Mouse (Mus musculus) heart, postnatal 0 days (tissue): ENCODE measurements around the gene Metrnl. TPM values are rescaled to one million over a fixed set of nuclear protein-coding genes. Genes with fewer than 3 reads are reported as not detected.

Experiments used
- ATAC-seq: fragments of 200-750 bp; cut with Nextera tagmentation; 2 replicates; pipeline ENCODE4 v1.8.0; 2017; ENCODE audit warnings: low read depth, moderate number of reproducible peaks, moderate library complexity; ENCODE audit not compliant: insufficient read depth
- DNase-seq: peaks from one replicate; pipeline ENCODE4 v3.0.0-alpha.2; 2016; ENCODE audit warnings: low spot score
- H3K27ac ChIP-seq: fragments of 300-500 bp; sonication (generic); 2 replicates; pipeline ENCODE4 v1.5.1; 2014; ENCODE audit warnings: low read depth, mild to moderate bottlenecking
- H3K27me3 ChIP-seq: fragments of 300-500 bp; sonication (generic); 2 replicates; pipeline ENCODE4 v1.6.1; 2014; ENCODE audit warnings: low read length, mixed read lengths; ENCODE audit not compliant: control insufficient read depth, insufficient read depth
- H3K36me3 ChIP-seq: fragments of 300-500 bp; sonication (generic); replicated peaks from 2 replicates; pipeline ENCODE4 v1.6.1; 2014; ENCODE audit warnings: low read length, mixed read lengths; ENCODE audit not compliant: control insufficient read depth, insufficient read depth
- H3K4me1 ChIP-seq: fragments of 300-500 bp; sonication (generic); 2 replicates; pipeline ENCODE4 v1.6.1; 2014; ENCODE audit warnings: antibody characterized with exemption; ENCODE audit not compliant: control insufficient read depth, insufficient read depth
- H3K4me2 ChIP-seq: fragments of 300-500 bp; sonication (generic); 2 replicates; pipeline ENCODE4 v1.6.1; 2014; ENCODE audit warnings: low read depth, mild to moderate bottlenecking, low read length, moderate library complexity
- H3K4me3 ChIP-seq: fragments of 300-500 bp; sonication (generic); 2 replicates; pipeline ENCODE4 v1.5.1; 2014; ENCODE audit warnings: low read depth, low read length
- H3K9ac ChIP-seq: fragments of 300-500 bp; sonication (generic); replicated peaks from 2 replicates; pipeline ENCODE4 v1.6.1; 2014; ENCODE audit warnings: low read depth, low read length, mixed read lengths
- H3K9me3 ChIP-seq: fragments of 300-500 bp; sonication (generic); replicated peaks from 2 replicates; pipeline ENCODE4 v1.6.1; 2016; ENCODE audit warnings: low read length; ENCODE audit not compliant: control insufficient read depth
- CTCF ChIP-seq: IDR thresholded peaks from 2 replicates; pipeline ENCODE4 v1.5.1; 2016; ENCODE audit warnings: antibody characterized with exemption, control low read depth, low read depth
- EP300 ChIP-seq: IDR thresholded peaks from 2 replicates; pipeline ENCODE4 v1.6.1; 2016; ENCODE audit warnings: antibody characterized with exemption, low read depth
- WGBS: fragments of 180-500 bp; shearing (Covaris S2); extraction: QIAGEN DNeasy Blood & Tissue Kit; methylation state at CpG from one replicate; pipeline ENCODE4 v1.1.7; 2014; 5-methylcytosine and 5-hydroxymethylcytosine counted together
- polyA plus RNA-seq: library from polyadenylated mRNA; unstranded; fragments of >200 nt; fragmentation: Nextera tagmentation; extraction: Ambion mirVana; gene quantifications from 2 replicates; pipeline ENCODE4 v1.2.1, GENCODE M21; 2015
- total RNA-seq: library from RNA; depleted of rRNA; stranded (reverse); fragments of >200 nt; gene quantifications from 2 replicates; pipeline ENCODE4 v1.2.3, GENCODE M21; 2014; ENCODE audit warnings: low replicate concordance

The Metrnl gene
- total and polyA plus RNA-seq, 2 experiments from 2014 or later: 17.3 to 27.9 TPM

DNA sequence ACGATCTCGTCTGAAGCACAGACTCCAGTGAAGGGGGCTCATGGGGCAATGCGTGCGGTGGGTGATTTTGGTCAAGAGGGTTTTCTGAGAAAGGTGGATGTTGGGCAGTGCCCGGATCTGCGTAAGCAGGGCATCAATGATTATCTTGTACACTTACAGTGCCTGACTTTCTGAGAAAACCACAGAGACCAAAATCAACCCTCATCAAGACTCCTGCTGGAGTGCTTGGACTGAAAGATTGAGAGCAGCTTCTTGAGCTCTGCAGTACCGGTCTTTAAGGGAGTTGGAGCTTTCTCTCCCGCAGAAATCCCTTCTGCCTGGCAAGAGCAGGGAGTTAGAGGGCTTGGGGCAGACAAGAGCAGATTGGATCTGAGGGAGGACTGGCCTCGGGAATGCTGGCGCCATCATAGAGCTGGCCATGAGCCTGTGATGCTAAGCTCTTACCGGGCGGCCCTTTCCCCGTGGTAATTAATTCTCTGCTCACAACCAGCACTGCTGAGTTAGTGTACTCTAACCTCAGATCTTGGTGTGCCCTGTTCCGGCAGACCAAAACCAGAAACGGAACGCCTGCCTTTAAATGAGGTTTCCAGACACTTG lies 2.4 kb downstream of the Metrnl start:
- ATAC-seq (no peak), DNase-seq (no peak)
- H3K9ac ChIP-seq: peak overlapping the region; percentile 66
- peak overlapping the region; percentile 76 for H3K4me3 ChIP-seq
- TF ChIP-seq EP300: no peak
- no peak for TF ChIP-seq CTCF
- no peaks in the 10 kb centered on the region for H3K27me3 ChIP-seq
- H3K36me3 ChIP-seq: no peaks in the 10 kb centered on the region; the same call in 1 of the 2 replicates
- 17% methylated on average over 16 of the region's 16 CpGs for WGBS
- peak overlapping the region; percentile 75; the same call in 1 of the 2 replicates for H3K27ac ChIP-seq
- H3K9me3 ChIP-seq: no peaks in the 10 kb centered on the region
- peak overlapping the region; percentile 96 for H3K4me2 ChIP-seq
- H3K4me1 ChIP-seq: peaks cover 17% of the 10 kb centered on the region

GRCm38 (mm10) chr11:121706521-121707005 lies 5.2 kb downstream of the Metrnl start:
- Histone ChIP-seq H3K4me3 (no peak overlapping the region), H3K4me1 (peaks cover 17% of the 10 kb centered on the region), H3K27ac (no peak overlapping the region), H3K27me3 (no peaks in the 10 kb centered on the region), H3K9me3 (no peaks in the 10 kb centered on the region), H3K36me3 (peaks cover 3% of the 10 kb centered on the region; the same call in 1 of the 2 replicates), H3K4me2 (no peak overlapping the region), H3K9ac (no peak overlapping the region)
- DNase-seq (no peak), ATAC-seq (no peak)
- TF ChIP-seq EP300 (no peak), CTCF (no peak)
- 44% methylated on average over 7 of the region's 7 CpGs for whole genome bisulfite sequencing

DNA sequence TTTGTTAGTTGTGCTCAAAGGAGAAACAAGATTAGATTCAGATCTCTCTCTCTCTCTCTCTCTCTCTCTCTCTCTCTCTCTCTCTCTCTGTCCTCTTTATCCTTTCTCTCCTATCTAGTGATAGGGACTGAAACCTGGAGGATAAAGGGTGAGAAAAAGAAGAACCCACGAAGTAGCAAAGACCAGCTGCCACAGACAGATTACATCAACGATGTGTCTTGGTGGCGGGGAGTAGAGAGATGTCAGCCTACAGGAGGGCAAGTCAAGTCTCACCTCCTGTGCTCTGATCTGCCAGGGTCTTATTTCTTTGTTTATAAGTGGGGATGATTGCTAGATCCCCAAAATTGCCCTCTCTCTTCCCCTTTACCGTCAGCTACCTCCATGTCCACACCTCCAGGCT lies 7.9 kb downstream of the Metrnl start:
- Histone ChIP-seq H3K9ac (no peak overlapping the region), H3K4me3 (no peak overlapping the region), H3K27ac (no peak overlapping the region), H3K9me3 (no peaks in the 10 kb centered on the region), H3K27me3 (no peaks in the 10 kb centered on the region), H3K36me3 (peaks cover 3% of the 10 kb centered on the region; the same call in 1 of the 2 replicates), H3K4me1 (peaks cover 4% of the 10 kb centered on the region), H3K4me2 (no peak overlapping the region)
- no peak for ATAC-seq
- no peak for DNase-seq
- TF ChIP-seq CTCF: no peak
- WGBS: 63% methylated on average over 4 of the region's 4 CpGs

DNA sequence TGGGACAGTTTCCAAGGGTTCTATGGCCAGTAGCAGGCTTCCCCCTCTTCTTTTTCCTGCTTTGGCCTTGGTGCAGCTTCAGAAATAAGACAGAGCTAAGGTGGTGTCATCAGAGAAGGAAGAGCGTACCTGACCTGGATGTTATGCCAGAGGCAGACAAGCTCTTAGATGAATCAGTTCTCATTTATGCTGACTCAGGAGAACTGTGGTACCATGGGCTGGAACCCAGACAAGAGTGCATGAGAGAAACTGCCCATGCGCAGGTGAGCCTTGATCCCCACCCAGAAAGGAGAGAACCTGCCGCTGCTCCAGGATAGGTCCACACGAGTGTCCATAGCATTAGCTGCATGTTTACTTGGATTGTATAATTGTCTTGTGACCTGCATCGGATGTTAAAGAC lies 8.9 kb downstream of the Metrnl start:
- H3K27me3 ChIP-seq: no peaks in the 10 kb centered on the region
- DNase-seq (no peak), ATAC-seq (no peak)
- no peaks in the 10 kb centered on the region for H3K9me3 ChIP-seq
- WGBS: 93% methylated on average over 5 of the region's 5 CpGs
- peaks cover 11% of the 10 kb centered on the region; the same call in 1 of the 2 replicates for H3K36me3 ChIP-seq
- H3K27ac ChIP-seq: no peak overlapping the region
- H3K4me3 ChIP-seq: no peak overlapping the region
- no peaks in the 10 kb centered on the region for H3K4me1 ChIP-seq
- no peak overlapping the region for H3K4me2 ChIP-seq
- no peak for TF ChIP-seq CTCF
- TF ChIP-seq EP300: no peak
- H3K9ac ChIP-seq: no peak overlapping the region

- no peaks in the 10 kb centered on the region for H3K4me1 ChIP-seq
- H3K36me3 ChIP-seq: peaks cover 28% of the 10 kb centered on the region
- H3K9me3 ChIP-seq: no peaks in the 10 kb centered on the region
- H3K9ac ChIP-seq: no peak overlapping the region
- TF ChIP-seq CTCF: no peak
- TF ChIP-seq EP300: no peak
- no peak overlapping the region for H3K27ac ChIP-seq
- WGBS: 91% methylated on average over 6 of the region's 6 CpGs
- no peak for ATAC-seq
- H3K27me3 ChIP-seq: no peaks in the 10 kb centered on the region
- no peak overlapping the region for H3K4me2 ChIP-seq
- DNase-seq: no peak
- H3K4me3 ChIP-seq: no peak overlapping the region
These were observed 11.6 kb downstream of the Metrnl start for GRCm38 (mm10) chr11:121712987-121713386.

- Histone ChIP-seq H3K9ac (no peak overlapping the region), H3K4me1 (no peaks in the 10 kb centered on the region), H3K4me2 (no peak overlapping the region), H3K27me3 (no peaks in the 10 kb centered on the region), H3K9me3 (no peaks in the 10 kb centered on the region), H3K4me3 (no peak overlapping the region), H3K27ac (no peak overlapping the region), H3K36me3 (peaks cover 28% of the 10 kb centered on the region)
- 84% methylated on average over 2 of the region's 2 CpGs for WGBS
- DNase-seq (no peak), ATAC-seq (no peak)
- TF ChIP-seq EP300 (no peak), CTCF (no peak)
These were observed 12.2 kb downstream of the Metrnl start for GRCm38 (mm10) chr11:121713569-121713968.
